Mouse (Mus musculus): Measurements from ENCODE around the gene Tnxb. TPM values are rescaled to one million over a fixed set of nuclear protein-coding genes. Genes with fewer than 3 reads are reported as not detected.
A peak's percentile ranks its signal among the peaks of the same experiment; 100 is the strongest.

Gene Tnxb
- polyA plus RNA-seq (2015; fragmentation: Nextera tagmentation; extraction: Ambion mirVana) = 0.19 and 0.26 TPM in 2 replicates

DNA sequence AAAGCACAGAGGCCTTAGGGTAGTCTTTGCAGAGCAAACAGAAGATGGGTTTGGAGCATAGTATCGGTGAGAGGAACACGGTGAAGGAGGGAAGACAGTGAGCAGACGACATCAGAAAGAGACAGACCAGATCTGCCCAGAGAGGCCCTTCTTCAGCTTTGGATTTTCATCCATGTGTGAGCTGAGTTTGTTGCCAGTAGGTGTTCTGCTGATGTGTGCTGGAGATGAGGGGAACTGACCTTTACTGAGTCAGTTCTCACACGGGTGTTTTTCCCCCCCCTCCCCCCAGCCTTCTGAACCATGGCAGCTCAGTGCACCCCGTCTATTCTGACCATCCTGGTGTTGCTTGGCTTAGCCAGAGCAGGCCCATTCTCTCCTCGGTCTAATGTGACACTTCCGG is at the start of gene Tnxb:
TSS of gene Tnxb (plus strand) at position 301 of the 400 bp plus-strand sequence.
- Histone ChIP-seq H3K4me3 (replicated peaks; ENCODE audit: low read depth, low read length) (peak within 1 kb of the TSS; percentile 29), H3K9ac (ENCODE audit: low read depth, low read length) (no peak within 1 kb of the TSS), H3K27ac (no peak within 1 kb of the TSS), H3K4me2 (ENCODE audit: low read length) (peak within 1 kb of the TSS; percentile 50), H3K9me3 (replicated peaks; ENCODE audit: low read length) (no peaks in the 10 kb centered on the region), H3K4me1 (replicated peaks; ENCODE audit: insufficient read depth, low read length) (peaks cover 13% of the 10 kb centered on the region; the same call in 1 of the 2 replicates), H3K27me3 (ENCODE audit: insufficient read depth, low read length) (peaks cover 32% of the 10 kb centered on the region), H3K36me3 (ENCODE audit: insufficient read depth, low read length) (no peaks in the 10 kb centered on the region)
- no peak for TF ChIP-seq CTCF (IDR thresholded peaks at IDR 0.05; ENCODE audit: low read depth)
- ATAC-seq (replicated peaks; ENCODE audit: low FRiP score, low read depth) = no peak
- no peak for DNase-seq (ENCODE audit: low spot score)
- 66% methylated on average over 7 of the region's 7 CpGs for WGBS

DNA sequence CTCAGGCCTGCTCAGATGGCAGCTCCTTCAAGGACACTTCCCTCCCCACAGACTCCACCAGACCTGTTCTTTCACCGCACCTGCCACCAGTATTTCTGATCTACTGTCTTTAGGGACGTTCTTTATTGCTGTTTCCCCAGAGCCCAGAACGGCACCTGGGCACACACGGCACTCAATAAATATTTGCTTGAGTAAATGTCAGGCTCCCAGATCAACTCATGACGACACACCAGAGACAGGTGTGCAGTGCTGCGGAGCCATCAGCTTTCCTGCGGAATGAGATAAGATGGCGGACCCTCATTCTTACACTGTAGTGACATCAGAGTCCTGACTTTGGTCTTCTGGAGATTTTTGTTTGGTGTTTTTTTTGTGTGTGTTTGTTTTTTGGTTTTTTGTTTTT is 49.3 kb upstream of the Tnxb start:
- no peak for ATAC-seq (replicated peaks; ENCODE audit: low FRiP score, low read depth)
- no peaks in the 10 kb centered on the region for H3K9me3 ChIP-seq (replicated peaks; ENCODE audit: low read length)

DNA sequence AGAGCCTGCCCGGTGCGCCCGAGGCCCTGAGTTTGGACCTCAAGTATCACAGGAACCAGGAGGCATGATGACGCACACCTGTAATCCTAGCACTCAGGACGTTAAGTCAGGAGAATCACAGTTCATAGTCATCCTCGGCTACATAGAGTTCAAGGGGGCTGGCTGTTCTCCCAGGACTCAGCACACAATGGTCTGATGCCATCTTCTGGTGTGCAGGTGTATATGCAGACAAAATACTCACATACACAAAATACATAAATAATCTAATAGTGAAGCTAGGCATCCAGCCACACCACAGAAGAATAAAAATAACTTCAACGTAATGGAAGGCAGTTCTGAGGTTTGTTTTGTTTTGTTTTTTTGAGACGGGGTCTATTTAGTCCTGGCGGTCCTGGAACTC is 47.2 kb upstream of the Tnxb start:
- Histone ChIP-seq H3K36me3 (ENCODE audit: insufficient read depth, low read length) (peaks cover 20% of the 10 kb centered on the region), H3K4me3 (replicated peaks; ENCODE audit: low read depth, low read length) (no peak overlapping the region), H3K9ac (ENCODE audit: low read depth, low read length) (no peak overlapping the region), H3K27me3 (ENCODE audit: insufficient read depth, low read length) (no peaks in the 10 kb centered on the region), H3K9me3 (replicated peaks; ENCODE audit: low read length) (no peaks in the 10 kb centered on the region), H3K27ac (no peak overlapping the region), H3K4me2 (ENCODE audit: low read length) (no peak overlapping the region), H3K4me1 (replicated peaks; ENCODE audit: insufficient read depth, low read length) (peaks cover 11% of the 10 kb centered on the region; the same call in 1 of the 2 replicates)
- peak; percentile 52 for TF ChIP-seq CTCF (IDR thresholded peaks at IDR 0.05; ENCODE audit: low read depth)
- WGBS = 80% methylated on average over 9 of the region's 9 CpGs
- no peak for DNase-seq (ENCODE audit: low spot score)
- ATAC-seq (replicated peaks; ENCODE audit: low FRiP score, low read depth) = no peak

More for the DNA sequence above, 49.3 kb upstream of the Tnxb start:
- Histone ChIP-seq H3K9ac (ENCODE audit: low read depth, low read length) (no peak overlapping the region), H3K4me3 (replicated peaks; ENCODE audit: low read depth, low read length) (no peak overlapping the region), H3K27ac (peak overlapping the region; percentile 13; the same call in 1 of the 2 replicates), H3K4me1 (replicated peaks; ENCODE audit: insufficient read depth, low read length) (0 out of 2 replicates have a peak, but pooled peaks cover under 1% of the 10 kb centered on the region), H3K4me2 (ENCODE audit: low read length) (no peak overlapping the region), H3K27me3 (ENCODE audit: insufficient read depth, low read length) (no peaks in the 10 kb centered on the region), H3K36me3 (ENCODE audit: insufficient read depth, low read length) (peaks cover 29% of the 10 kb centered on the region)
- TF ChIP-seq CTCF (IDR thresholded peaks at IDR 0.05; ENCODE audit: low read depth) = no peak
- DNase-seq (ENCODE audit: low spot score) = no peak
- WGBS = 85% methylated on average over 8 of the region's 8 CpGs

DNA sequence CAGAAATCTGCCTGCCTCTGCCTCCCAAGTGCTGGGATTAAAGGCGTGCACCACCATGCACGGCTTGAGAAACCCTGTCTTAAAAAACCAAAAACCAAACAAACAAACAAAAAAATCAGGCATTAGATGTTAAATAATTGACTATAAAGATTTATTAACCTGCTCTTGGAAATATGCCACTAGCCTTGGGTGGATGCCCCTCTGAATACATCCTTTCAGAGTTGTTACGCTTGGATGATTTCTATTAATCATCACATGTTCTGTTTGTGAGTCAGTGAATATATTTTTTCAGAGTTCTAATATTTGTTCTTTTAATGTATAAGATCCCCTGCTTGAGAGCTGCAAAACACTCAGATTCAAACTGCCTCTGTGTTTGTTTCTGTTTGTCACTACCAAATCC is 45.4 kb upstream of the Tnxb start:
- no peak for DNase-seq (ENCODE audit: low spot score)
- WGBS = 76% methylated on average over 3 of the region's 3 CpGs
- H3K4me2 ChIP-seq (ENCODE audit: low read length) = no peak overlapping the region
- no peak for ATAC-seq (replicated peaks; ENCODE audit: low FRiP score, low read depth)
- no peak for TF ChIP-seq CTCF (IDR thresholded peaks at IDR 0.05; ENCODE audit: low read depth)
- H3K27me3 ChIP-seq (ENCODE audit: insufficient read depth, low read length) = no peaks in the 10 kb centered on the region
- H3K4me3 ChIP-seq (replicated peaks; ENCODE audit: low read depth, low read length) = no peak overlapping the region
- H3K36me3 ChIP-seq (ENCODE audit: insufficient read depth, low read length) = peaks cover 20% of the 10 kb centered on the region
- peaks cover 22% of the 10 kb centered on the region for H3K4me1 ChIP-seq (replicated peaks; ENCODE audit: insufficient read depth, low read length)
- H3K9me3 ChIP-seq (replicated peaks; ENCODE audit: low read length) = no peaks in the 10 kb centered on the region
- H3K27ac ChIP-seq = no peak overlapping the region
- no peak overlapping the region for H3K9ac ChIP-seq (ENCODE audit: low read depth, low read length)

DNA sequence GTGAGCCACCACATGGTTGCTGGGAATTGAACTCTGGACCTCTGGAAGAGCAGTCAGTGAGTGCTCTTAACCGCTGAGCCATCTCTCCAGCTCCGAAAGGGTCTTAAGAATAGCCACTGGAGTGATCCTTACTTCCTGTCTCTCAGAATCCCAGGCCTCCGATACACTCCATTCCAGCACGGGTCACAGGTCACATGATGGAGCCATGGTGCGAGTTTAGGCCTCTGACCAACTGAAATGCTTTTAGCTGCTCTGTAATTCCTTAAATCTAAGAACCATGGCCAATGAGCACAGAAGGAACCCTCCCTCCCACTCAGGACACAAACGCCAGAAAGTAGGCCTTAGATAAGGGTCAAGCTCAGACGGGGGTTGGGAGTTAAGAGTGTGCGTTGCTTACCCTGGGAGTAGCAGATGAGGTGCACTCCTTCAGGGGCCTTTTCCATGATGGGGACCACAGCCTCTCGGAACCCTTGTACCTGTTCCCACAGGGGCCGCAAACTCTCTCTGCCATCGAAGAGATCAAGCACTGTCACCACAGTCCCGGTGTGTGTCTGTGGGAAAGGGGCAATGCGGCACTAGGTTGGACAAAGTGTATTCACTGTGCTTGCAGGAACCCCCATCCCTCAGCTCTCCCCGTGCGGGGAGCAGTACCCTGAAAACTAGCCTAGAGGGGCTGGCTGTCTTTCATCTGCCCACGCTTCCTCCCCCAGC is 44.1 kb upstream of the Tnxb start:
- DNase-seq (ENCODE audit: low spot score) (no peak), ATAC-seq (replicated peaks; ENCODE audit: low FRiP score, low read depth) (no peak)
- Histone ChIP-seq H3K4me1 (replicated peaks; ENCODE audit: insufficient read depth, low read length) (peaks cover 31% of the 10 kb centered on the region), H3K27me3 (ENCODE audit: insufficient read depth, low read length) (0 out of 2 replicates have a peak, but pooled peaks cover 8% of the 10 kb centered on the region), H3K27ac (peak overlapping the region; percentile 96), H3K4me2 (ENCODE audit: low read length) (peak overlapping the region; percentile 89), H3K36me3 (ENCODE audit: insufficient read depth, low read length) (peaks cover 15% of the 10 kb centered on the region), H3K9me3 (replicated peaks; ENCODE audit: low read length) (no peaks in the 10 kb centered on the region), H3K4me3 (replicated peaks; ENCODE audit: low read depth, low read length) (peak overlapping the region; percentile 67), H3K9ac (ENCODE audit: low read depth, low read length) (peak overlapping the region; percentile 74)
- WGBS = 37% methylated on average over 16 of the region's 16 CpGs
- TF ChIP-seq CTCF (IDR thresholded peaks at IDR 0.05; ENCODE audit: low read depth) = no peak

DNA sequence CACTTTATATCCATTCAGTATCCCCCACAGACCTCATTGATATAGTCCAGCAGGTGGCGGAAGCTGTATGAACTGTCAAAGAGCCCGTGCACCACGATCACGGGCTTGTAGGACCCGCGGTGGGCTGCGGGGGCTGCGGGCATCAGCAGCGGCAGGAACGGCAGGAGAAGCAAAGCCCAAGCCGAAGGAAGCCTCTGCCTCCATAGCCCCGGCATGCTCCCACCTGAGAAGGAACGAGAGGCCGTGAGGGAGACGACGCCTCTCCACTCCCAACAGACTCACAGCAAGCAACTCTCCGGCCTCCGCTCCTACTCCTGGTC is 43.6 kb upstream of the Tnxb start:
- H3K4me1 ChIP-seq (replicated peaks; ENCODE audit: insufficient read depth, low read length) = peaks cover 35% of the 10 kb centered on the region
- H3K9ac ChIP-seq (ENCODE audit: low read depth, low read length) = peak overlapping the region; percentile 74
- ATAC-seq (replicated peaks; ENCODE audit: low FRiP score, low read depth) = peak; percentile 24; the same call in 1 of the 2 replicates
- DNase-seq (ENCODE audit: low spot score) = peak; percentile 89
- TF ChIP-seq CTCF (IDR thresholded peaks at IDR 0.05; ENCODE audit: low read depth) = peak; percentile 73
- peak overlapping the region; percentile 67 for H3K4me3 ChIP-seq (replicated peaks; ENCODE audit: low read depth, low read length)
- H3K4me2 ChIP-seq (ENCODE audit: low read length) = peak overlapping the region; percentile 89
- 0 out of 2 replicates have a peak, but pooled peaks cover 9% of the 10 kb centered on the region for H3K27me3 ChIP-seq (ENCODE audit: insufficient read depth, low read length)
- peak overlapping the region; percentile 96 for H3K27ac ChIP-seq
- no peaks in the 10 kb centered on the region for H3K9me3 ChIP-seq (replicated peaks; ENCODE audit: low read length)
- WGBS = 0% methylated on average over 18 of the region's 18 CpGs
- peaks cover 15% of the 10 kb centered on the region for H3K36me3 ChIP-seq (ENCODE audit: insufficient read depth, low read length)

All from kidney, postnatal 0 days (tissue).